Mouse (Mus musculus): ENCODE results near the gene Olfr1024.

GRCm38 (mm10) chr2:85868294-85868693 lies 36.6 kb downstream of the Olfr1024 start, which contains the start of gene Olfr1022:
- TF ChIP-seq EP300 (IDR thresholded peaks at IDR 0.05; ENCODE audit: low read depth) (no peak), CTCF (IDR thresholded peaks at IDR 0.05; ENCODE audit: low read depth) (no peak)
